Mouse (Mus musculus) adrenal gland, adult 8-10 months (tissue): ENCODE measurements around the gene Ccdc169. TPM values are rescaled to one million over a fixed set of nuclear protein-coding genes. Genes with fewer than 3 reads are reported as not detected.

Source experiments
- DNase-seq: peaks from one replicate; pipeline ENCODE4 v3.0.0; 2022
- total RNA-seq, 4 experiments: library from RNA; stranded (reverse); gene quantifications; 2 replicates each; pipeline ENCODE4 v1.2.4; 2022

Ccdc169 gene
- not detected for total RNA-seq

- DNase-seq, result no peak
Observed at GRCm38 (mm10) chr3:55137039-55137438, at the start of gene Ccdc169. TSS of gene Ccdc169 (plus strand) at chr3:55137339.

GRCm38 (mm10) chr3:55087360-55087759 is 49.8 kb upstream of the Ccdc169 start:
- DNase-seq, result no peak

GRCm38 (mm10) chr3:55088359-55088758 is 48.8 kb upstream of the Ccdc169 start:
- no peak for DNase-seq

- DNase-seq, result no peak
Observed at GRCm38 (mm10) chr3:55088843-55089242, 48.3 kb upstream of the Ccdc169 start.

- DNase-seq, result no peak
Observed at GRCm38 (mm10) chr3:55089291-55089690, 47.8 kb upstream of the Ccdc169 start.

- DNase-seq, result no peak
Observed at GRCm38 (mm10) chr3:55093161-55093560, 44.0 kb upstream of the Ccdc169 start.

GRCm38 (mm10) chr3:55095968-55096654 is 41.0 kb upstream of the Ccdc169 start:
- DNase-seq, result peak; percentile 25

GRCm38 (mm10) chr3:55096655-55097005 is 40.5 kb upstream of the Ccdc169 start:
- no peak for DNase-seq

GRCm38 (mm10) chr3:55097186-55097585 is 40.0 kb upstream of the Ccdc169 start:
- DNase-seq, result no peak

- DNase-seq, result no peak
Observed at GRCm38 (mm10) chr3:55098014-55098413, 39.1 kb upstream of the Ccdc169 start.

- DNase-seq, result no peak
Observed at GRCm38 (mm10) chr3:55098990-55099389, 38.1 kb upstream of the Ccdc169 start.

- DNase-seq, result no peak
Observed at GRCm38 (mm10) chr3:55101092-55101491, 36.0 kb upstream of the Ccdc169 start.

- peak; percentile 50 for DNase-seq
Observed at GRCm38 (mm10) chr3:55105372-55106023, 31.6 kb upstream of the Ccdc169 start.

GRCm38 (mm10) chr3:55106051-55106450 is 31.1 kb upstream of the Ccdc169 start:
- DNase-seq, result no peak

GRCm38 (mm10) chr3:55109097-55109496 is 28.0 kb upstream of the Ccdc169 start:
- DNase-seq, result peak; percentile 43

GRCm38 (mm10) chr3:55111935-55112709 is 25.0 kb upstream of the Ccdc169 start, which contains the start of gene Spg20:
TSS of gene Spg20 (plus strand) at chr3:55112108.
- DNase-seq, result peak; percentile 92

- no peak for DNase-seq
Observed at GRCm38 (mm10) chr3:55112710-55113415, 24.3 kb upstream of the Ccdc169 start.

- DNase-seq, result no peak
Observed at GRCm38 (mm10) chr3:55114313-55115065, 22.6 kb upstream of the Ccdc169 start.

- DNase-seq, result no peak
Observed at GRCm38 (mm10) chr3:55115071-55115470, 22.1 kb upstream of the Ccdc169 start.

- no peak for DNase-seq
Observed at GRCm38 (mm10) chr3:55115989-55116388, 21.1 kb upstream of the Ccdc169 start.

GRCm38 (mm10) chr3:55119275-55119898 is 17.8 kb upstream of the Ccdc169 start:
- DNase-seq, result no peak
